Mouse (Mus musculus) C2C12 (cell line): ENCODE measurements around the gene Tmem121.

Experiments used
- CTCF ChIP-seq: IDR thresholded peaks from one replicate; pipeline ENCODE4 v1.5.1; 2011; ENCODE audit not compliant: control insufficient read depth, insufficient read depth, insufficient read length
- MYOG ChIP-seq: IDR thresholded peaks from one replicate; pipeline ENCODE4 v1.6.1; 2011; ENCODE audit not compliant: control insufficient read depth, insufficient read length; ENCODE audit errors: extremely low read depth

GRCm38 (mm10) chr12:113210586-113211378, 25.1 kb downstream of the Tmem121 start:
- TF ChIP-seq CTCF: no peak
- TF ChIP-seq MYOG: no peak
